Mouse (Mus musculus): ENCODE measurements around the gene Ebf1. TPM values are rescaled to one million over a fixed set of nuclear protein-coding genes. Genes with fewer than 3 reads are reported as not detected.

Ebf1 gene
- total RNA-seq, 4 experiments from 2014 or later: 2.8 to 5.3 (median 3.4) TPM

DNA sequence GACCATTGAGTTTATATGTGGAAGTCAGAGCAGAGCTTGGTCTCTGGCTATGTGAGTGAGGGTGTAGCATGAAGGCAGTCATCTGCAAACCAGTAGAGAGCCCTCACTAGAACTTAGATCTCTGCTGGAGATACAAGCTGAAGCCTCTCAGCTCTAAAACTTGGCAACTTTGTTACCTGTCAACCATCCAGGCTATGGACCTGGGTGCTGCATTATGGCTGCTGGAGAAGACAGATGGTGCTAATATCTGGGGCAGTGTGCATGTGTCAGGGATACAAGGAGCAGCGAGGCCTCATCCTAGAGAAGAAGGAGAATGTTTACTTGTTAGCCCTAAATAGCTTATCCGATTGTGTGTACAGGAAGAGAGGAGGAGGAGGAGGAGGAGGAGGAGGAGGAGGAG lies 159.4 kb downstream of the Ebf1 start:
- no peak for DNase-seq (ENCODE audit: low spot score in 2 of 2)

DNA sequence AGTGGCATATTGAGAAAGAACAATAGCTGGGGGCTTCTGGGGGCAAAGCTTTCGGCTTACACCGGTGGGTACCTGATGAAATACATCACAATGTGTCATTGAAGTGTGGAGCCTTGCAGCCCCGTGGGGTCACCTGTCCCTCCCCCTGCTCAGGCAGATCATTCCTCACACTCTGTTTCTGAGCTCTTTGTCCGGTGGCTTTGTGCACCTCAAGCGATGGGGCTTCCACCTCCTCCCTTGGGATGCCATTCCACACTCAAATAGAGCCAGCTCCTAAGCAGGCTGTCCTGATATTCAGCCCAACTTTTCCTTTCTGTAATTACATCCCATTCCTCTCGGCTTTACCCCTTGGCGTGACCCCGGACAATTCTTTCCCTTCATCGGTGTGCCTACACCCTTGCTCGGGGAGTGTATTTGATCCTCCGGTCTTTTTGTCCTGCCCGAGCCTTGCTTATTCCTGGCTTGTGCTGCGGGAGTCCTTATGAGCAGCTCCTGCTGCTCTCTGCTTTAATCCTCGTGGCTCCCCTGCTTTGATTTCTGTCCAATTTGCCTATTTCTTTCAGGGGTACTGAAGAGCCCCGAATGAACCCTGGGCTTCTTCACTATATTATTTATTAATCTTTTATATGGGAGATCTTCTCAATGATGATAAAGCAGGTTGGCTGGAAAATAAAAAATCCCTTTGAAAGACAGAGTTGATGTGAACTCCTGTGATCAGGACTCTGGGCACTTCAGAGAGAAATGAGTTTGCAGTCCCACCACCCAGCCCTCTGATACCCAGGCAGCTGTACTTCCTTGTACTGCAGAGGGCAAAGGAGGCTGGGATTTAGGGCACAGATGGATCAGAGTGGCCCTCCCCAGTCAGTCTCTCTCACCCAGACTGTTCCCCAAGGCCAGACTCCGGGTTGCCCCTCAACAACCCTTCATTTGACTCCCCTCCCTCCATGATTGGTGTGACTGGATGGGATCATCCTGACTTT lies 160.5 kb downstream of the Ebf1 start:
- no peak for DNase-seq (ENCODE audit: low spot score in 2 of 2)

DNA sequence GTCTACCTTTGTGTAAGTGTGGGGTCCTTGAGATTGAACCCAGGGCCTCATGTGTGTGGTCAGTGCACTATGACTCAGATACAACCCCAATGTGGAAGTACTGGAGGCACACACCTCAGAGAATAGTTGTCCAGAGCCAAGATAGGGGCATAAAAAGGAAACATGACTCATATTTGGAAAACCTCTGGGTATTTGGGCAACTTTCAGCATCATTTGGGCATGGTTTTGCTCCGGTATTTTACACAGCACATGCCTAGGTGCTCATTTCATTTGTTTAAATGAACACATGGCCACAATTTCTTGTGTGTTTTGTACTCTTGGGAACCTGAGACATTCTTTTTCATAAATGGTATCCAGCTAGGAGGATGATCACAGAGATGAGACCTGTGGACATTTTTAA lies 161.9 kb downstream of the Ebf1 start:
- DNase-seq (ENCODE audit: low spot score in 2 of 2): no peak

DNA sequence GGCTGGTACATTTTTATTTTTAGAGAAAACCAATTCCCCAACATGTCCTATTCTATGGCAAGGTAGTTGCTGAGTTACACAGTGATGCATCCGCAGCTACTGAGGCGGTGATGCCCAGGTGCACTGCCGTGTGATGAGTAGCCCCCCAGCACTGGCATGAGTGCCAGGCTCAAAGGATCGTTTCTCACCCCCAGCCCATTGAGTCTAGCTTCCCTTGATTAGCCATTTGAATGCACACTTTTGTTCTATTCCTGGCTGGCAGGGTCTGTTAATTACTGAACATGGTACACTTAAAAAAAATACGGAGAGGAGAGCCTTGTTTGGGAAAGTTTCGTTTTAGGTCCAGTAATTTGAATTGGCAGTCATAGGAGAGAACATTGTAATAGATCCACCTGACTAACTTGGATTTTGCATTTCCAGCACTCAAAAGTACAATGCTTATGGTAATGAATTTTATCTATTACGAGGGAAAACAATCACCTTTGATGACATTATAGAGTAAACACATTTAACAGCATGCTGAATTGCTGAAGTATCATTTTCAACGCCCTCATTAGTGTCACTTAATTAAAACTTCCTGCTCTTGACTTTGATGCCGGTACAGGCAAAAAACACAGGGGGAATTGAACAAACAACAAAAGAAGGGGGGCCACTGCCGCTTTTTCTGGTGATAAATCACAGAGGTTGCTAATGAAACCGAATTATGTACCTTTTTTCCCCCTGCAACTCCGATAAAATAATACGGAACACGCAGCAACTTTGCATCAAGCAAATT lies 167.3 kb downstream of the Ebf1 start:
- no peak for DNase-seq (ENCODE audit: low spot score in 2 of 2)

DNA sequence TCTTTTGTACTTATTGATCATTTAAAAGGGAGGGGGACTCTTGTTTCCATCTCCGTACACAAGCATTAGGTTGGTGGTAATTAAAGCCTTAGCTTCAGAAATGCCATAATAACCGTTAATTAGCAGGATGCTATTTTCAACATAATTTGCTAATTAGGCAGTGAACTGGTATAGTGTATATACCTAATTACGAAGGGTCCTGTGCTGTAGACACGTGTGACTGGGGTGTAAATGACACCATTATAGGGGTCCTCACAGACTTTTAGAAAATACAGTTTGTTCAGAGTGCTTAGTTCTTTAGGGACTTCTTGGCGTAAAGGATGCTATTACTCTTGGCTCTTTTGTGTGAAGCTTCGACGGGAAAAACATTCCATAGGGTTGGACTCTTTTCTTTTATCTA lies 167.9 kb downstream of the Ebf1 start:
- no peak for DNase-seq (ENCODE audit: low spot score in 2 of 2)

DNA sequence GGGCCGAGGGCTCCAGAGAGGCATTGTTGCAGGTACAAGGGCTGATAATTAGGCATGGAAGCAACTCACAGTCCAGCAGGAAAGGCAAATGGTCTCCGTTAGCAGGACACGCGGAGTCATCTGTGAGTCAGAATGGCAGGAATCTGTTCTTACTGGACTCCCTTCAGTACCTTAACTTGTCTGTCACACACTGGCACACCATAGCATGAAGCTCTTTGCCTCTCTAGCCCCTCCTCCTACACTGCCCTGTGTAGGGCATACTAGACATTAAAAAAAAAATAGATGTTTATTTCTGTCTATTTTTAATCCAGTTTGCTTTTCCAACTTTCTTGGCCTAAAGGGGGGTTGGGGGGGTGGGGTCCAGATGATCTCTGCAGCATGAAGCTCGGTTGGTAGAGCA lies 168.4 kb downstream of the Ebf1 start:
- no peak for DNase-seq (ENCODE audit: low spot score in 2 of 2)

DNA sequence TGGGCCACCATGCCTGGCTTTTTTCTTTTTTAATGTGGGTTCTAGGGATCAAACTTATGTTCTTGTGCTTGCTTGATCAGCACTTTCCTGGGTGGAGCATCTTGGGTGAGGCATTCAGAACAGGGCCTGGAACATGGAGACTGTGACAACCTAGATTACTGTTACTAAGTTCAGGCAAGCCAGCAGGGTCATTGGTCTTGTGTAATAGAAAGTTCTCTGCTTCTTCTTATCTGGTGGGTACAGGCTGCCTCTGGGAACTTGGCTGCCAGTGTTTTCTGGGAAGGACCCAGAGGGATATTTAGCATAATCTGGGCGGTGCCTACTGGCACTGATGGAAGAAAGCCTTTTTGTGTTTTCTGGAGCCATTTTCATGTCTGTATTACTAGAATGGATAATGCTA lies 170.9 kb downstream of the Ebf1 start:
- no peak for DNase-seq (ENCODE audit: low spot score in 2 of 2)

DNA sequence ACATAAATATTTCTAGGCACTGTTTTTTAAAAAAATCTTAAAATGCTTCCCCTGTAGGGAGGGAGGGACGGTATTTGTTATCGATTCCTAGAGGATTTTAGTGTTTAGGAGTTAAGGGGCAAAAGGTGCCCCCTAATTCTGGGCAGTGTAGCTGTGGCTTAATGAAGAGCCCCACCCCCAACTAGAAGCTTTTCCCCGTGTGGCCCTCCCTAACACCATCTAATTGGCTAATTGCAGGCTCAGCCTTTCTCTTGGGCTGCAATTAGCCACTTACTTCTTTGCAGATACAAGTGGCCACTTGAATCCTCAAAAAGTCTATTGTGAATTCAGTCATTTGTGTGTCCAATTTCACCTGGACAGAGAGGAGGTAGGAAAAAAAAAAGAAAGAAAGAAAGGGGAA lies 175.7 kb downstream of the Ebf1 start:
- no peak for DNase-seq (ENCODE audit: low spot score in 2 of 2)

DNA sequence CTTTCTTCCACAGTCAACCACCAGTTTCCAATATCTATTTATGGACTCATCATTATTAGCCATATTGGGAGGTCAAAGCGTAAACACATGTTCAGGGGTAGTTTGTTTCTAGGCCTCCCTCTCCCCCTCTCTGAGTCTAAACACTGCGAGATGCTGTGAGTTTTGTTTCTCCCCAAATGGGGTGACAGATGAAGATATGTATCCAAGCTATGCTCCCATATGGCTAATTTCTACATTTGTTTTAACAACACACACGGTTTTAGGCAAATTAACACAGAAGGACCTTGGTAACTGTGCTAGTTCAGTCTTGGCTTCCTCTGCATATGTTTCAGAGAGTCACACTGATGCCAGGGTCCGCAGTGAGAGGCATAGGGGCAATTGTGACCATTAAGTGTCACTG lies 177.8 kb downstream of the Ebf1 start:
- DNase-seq (ENCODE audit: low spot score in 2 of 2): no peak

DNA sequence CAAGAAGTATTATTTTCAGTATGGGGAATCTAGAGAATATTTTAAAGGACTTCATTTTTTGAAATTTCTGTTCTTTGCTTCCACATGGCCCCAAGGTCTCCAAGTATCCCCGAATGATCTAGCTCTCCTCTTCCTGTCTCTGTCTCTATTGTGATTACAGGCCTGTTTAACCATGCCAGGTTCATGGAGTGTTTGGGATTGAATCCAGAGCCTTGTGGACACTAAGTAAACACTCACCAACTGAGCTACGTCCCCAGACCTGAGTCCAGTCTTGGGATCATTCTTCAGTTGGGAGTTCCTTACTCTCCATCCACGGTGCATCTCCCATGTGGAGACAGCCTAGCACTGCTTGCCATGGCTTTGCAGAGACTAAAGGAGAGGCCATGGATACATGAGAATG lies 178.7 kb downstream of the Ebf1 start:
- DNase-seq (ENCODE audit: low spot score in 2 of 2): no peak

DNA sequence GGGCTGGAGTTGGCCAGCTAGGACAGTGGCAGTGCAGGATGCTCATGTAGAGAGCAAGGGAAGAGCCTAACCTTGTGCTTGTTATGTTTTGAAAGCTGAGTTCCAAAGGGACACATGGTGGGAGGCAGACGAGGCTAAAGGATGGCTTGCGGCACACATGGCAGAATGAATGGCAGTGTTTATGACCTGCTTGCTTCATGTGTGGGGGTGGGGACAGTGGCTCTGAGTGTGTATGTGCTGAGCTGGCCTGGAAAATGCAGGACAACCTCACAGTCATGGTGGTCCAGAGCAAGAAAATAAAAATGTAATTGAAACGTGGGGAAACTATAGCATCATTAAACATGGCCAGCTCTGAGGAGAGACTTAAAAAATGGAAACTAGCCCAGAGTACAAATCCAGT lies 181.2 kb downstream of the Ebf1 start:
- no peak for DNase-seq (ENCODE audit: low spot score in 2 of 2)

DNA sequence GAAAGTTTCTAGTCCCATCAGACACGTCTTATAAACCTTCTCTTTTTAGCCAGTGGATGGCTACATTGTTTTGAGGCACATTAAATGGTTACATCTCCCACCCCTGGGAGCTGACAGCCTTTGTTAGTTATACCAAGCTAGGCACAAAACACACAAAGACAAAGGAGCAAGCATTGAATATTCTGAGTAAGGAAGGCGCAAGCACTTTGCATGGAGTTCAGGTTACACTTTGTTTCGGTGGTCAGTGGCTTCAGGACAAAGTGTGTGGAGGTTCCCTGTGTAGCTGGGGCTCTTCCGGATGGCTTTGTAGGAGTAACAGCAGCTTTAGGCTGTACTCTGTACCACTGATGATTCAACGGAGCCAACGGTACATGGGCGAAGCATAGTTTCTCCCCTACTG lies 186.9 kb downstream of the Ebf1 start:
- no peak for DNase-seq (ENCODE audit: low spot score in 2 of 2)

DNA sequence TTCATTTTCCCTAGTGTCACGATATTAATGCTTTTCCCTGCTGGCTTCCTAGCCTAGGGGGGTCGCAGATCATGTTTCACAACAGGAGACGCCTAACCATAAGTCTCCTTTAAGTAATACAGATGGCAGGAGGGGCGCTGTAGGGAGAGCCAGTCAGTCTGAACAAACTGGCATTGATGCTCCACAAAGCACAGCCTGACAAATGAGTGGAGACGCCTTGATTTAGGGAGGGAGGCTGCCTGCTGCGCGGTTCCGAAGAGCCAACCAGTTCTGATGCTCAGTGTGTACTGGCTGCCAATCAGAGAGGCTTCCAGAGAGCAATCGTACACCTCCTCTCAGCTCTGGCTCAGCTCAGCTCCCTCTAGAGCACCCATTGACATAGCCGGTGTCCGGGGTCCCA lies 189.5 kb downstream of the Ebf1 start:
- DNase-seq (ENCODE audit: low spot score in 2 of 2): peak; percentile 15 to 22

DNA sequence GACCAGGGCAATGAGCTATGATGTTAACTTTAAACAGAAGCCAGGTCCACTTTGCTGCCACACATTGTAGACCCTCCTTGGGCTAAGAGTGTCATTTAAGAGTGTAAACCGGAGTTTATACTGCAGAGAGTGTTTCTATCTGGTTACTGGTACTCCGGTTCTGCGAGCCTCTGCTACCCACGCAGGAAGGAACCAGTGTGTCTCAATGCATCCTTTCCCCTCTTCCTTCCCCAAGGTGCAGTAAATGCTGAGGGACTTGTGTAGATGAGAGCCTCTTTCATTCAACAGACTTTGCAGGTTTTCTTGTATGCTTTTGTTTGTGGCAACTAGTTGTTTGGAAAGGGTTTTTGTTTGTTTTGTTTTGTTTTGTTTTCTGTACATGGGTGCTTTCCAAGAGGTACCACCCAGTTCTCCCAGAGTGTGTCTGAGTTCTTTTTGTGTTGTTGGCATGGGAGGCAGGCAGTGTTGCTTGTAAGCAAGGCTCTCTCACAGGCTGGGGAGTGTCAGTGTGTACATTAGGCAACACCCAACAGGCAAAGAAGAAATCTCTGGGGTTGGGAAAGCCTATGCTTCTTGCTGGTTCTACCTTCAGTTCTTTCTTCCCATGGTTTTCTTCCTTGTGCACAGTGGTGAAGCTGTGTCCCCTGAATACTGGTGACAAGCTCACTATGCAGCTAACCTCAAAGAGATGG lies 191.9 kb downstream of the Ebf1 start:
- no peak for DNase-seq (ENCODE audit: low spot score in 2 of 2)

DNA sequence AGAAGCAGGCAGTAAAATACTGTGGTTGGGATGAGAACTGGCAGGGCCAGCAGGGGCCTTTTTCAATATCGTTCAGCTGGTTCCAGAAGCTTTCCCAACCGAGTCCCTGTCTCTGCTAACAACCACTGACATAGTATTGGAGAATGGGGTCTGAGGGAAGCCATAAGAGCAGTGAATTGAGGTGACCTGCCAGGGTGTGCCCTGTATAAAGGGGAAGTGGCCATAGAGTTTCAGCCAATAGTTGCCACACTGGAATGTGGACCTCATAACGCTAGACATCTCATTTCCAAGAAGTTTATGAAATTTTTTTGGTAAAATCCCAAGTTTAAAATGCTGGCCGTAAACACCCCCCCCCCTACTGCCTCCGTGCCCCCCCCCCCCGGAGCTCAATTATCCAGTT lies 193.9 kb downstream of the Ebf1 start:
- no peak for DNase-seq (ENCODE audit: low spot score in 2 of 2)

DNA sequence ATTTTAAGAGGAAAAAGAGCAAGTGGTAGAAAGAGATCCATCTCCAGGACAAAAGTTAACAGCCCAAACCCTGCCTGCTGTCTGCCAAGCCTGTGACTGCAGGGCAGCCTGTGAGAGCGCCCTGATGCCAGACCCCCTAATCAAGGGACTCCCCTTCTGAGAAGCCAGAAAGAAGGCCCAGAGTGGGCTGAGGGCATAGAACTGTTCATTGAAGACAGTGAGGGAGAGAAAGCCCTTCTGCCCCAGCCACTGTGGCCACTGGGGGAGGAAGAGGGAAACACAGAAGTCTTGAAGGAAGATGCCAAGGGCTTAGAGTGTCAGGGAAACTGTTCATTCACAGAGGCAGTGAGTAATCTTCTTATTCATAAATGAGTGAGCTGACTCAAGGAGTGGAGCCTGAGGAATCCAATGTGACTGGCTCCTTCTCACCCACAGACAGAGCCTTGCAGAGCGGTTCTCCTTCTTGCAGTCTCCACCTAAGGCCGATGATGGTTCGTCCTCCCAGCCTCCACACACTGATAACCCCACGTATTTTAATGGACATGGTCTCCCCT lies 195.2 kb downstream of the Ebf1 start:
- DNase-seq (ENCODE audit: low spot score in 2 of 2): no peak

DNA sequence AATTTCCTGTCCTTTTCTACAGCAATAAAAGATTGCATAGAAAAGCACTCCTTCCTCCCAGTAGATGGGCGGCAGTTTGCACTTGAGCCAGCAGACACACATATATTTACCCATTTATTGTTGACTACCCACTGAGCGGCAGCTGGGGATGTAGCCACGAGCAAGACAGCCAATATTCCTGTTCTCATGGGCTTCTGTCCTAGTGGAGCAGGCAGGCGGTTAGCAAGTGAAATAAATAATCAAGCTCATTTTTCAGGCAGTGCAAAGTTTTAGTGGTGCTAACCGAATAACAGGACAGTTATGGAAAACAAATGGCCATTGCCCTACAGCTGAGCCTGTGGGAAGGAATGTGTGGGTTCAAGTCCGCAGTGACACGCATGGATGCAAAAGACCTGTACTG lies 196.4 kb downstream of the Ebf1 start:
- DNase-seq (ENCODE audit: low spot score in 2 of 2): no peak

DNA sequence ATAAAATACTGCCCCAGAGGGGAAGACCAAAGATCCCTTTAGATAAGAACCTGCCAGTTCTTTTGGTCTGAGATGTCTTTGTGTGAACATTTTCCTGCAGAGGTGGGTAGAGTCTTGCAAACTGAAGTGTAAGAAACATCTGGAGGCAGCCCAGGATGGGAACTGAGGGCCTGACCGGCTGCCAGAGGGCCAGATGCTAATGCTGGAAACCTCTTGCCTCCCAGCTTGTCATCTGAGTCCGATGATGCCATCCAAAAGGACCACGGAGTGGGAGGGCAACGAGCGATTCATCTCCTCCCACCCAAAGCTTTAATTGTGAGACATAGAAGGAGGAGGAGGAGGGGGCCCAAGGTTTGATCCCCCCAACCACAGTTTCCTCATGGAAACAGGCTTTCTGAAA lies 197.7 kb downstream of the Ebf1 start:
- no peak for DNase-seq (ENCODE audit: low spot score in 2 of 2)

DNA sequence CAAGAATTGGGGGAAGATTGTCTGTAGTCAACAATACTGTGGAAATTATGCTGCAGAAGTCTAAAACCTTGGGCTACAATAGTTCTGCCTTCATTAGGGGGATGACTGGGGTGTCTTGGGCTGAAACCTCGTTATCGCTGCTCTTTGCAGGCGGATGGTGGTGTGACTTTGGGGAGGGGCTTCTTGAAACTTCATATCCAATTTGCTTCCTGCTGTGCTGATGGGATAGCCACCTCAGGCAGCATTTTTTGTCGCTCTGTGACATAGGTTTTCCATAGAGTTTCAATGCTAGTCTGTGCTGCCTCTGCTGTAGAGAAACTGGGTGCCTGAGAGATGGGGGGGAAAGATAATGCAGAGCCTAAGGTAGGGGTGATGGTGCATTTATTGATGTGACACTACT lies 198.9 kb downstream of the Ebf1 start:
- no peak for DNase-seq (ENCODE audit: low spot score in 2 of 2)

DNA sequence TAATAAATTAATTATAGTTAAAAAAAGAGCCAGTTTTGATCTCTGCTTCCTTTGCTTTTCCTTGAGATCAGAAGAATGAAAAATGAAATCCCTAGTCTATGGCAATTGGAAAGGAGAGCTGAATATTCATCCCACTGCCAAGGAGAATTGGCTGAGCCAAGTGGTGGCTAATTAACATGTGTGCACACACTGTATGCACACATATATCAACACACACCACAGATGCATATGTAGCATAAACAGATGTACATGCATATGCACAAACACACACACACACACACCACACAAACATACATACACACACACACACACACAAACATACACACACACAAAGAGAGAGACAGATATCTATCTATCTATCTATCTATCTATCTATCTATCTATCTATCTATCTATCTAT lies 205.2 kb downstream of the Ebf1 start:
- no peak for DNase-seq (ENCODE audit: low spot score in 2 of 2)

DNA sequence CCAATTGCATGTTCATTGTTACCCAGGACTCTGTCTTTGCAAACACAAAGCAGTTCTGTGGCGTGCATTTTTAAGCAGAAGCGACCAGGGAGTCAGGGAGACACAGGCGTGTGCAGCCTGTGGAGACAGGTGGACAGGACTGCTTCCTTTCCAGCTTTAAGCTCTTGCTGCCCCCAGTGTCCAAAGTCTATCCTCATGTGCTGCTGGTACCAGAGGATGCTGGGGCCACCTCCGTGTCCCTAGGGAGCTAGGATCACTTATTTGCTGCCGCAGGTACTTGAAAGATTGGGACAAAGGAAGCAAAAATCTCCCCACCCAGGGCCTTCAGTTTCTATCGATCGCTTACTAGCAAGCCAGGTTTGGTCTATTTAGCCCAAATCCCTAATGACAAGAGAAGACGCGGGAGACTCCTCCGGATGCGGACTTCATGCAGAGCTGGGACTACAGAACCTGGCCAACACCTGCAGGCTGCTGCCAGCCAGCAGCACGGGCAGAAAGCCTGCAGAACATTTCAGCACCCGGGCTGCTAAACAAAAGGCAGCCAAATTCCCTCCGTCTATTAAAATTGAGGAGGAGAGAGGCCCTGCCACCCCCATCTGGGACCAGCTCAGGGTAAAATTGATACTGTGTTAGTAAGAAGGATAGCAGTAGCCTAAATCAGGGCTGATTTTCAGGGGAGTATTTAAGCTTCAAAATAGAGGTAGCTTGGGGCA lies 215.3 kb downstream of the Ebf1 start:
- no peak for DNase-seq (ENCODE audit: low spot score in 2 of 2)
